Mouse (Mus musculus): Measurements from ENCODE around the gene 1110032A03Rik.

Gene 1110032A03Rik

GRCm38 (mm10) chr9:50727925-50728651, 47.2 kb downstream of the 1110032A03Rik start:
- DNase-seq: peak; percentile 90

DNA sequence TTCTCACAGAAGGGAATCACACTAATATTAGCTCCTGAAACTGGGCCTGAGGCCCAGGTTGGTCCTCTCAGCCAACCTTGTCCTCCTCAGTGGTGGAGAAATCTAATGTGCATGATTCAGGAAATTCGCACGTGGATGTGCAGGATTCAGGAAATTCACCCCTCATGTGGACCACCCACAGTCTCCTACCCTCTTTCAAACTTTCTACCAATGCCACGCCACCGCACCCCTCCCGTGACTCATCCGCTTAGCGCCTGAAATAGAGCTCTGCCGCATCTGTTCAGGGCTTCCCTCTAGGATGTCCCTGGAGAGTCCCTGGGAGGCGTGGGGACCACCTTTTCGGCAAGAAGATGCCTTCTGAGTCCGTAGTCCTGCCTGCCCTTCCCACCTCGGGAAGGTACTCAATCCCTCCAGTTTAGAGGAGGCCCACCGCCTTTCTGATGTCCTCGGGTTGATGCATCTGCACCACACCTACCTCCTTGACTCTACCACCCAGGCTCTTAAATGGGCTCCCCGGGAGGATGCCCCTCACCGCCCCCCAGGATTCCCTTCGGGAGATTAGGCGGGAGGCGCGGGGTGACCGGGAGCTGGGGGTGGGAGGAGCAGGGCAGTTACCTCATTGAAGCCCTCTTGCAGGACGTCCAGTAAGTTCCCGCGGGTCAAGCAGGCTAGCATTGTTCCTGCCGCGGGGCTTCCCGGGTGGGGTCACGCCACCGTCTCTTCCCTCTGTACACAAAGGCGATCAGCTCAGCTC, 48.0 kb downstream of the 1110032A03Rik start:
- DNase-seq: peak; percentile 68

DNA sequence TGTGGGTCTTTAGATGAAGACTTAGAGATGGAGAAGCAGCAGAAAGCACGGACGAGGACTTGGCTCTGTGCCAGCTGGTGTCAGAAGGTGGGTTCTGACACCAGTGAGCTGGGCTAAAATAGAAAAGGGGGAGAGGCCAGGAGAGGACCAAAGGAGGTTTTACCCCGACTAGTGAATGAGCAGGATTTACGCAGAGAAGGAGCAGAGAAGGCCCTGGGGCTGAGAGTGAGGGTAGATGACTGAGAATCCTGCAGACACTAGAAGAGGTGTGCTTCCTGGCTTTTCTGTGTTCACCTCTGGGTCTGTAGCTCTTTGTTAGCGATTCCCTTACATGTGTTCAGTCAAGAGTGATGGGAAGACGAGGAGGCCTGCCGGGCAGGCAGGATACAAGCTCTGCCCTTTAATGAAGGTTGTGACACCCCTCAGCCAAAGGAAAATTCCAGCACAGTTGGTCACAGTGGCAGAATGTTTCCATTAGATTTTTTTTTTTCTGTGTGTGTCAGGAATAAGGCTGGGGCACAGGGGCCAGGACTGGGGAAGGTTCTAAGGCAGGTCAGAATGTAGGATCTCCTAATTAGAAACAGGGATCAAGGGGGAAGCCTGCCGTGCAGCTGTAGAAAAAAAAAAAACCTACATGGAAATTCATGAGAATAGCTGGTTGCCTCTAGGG, 49.3 kb downstream of the 1110032A03Rik start:
- DNase-seq: no peak

- no peak for DNase-seq
Observed at GRCm38 (mm10) chr9:50724661-50725330, 50.5 kb downstream of the 1110032A03Rik start.

DNA sequence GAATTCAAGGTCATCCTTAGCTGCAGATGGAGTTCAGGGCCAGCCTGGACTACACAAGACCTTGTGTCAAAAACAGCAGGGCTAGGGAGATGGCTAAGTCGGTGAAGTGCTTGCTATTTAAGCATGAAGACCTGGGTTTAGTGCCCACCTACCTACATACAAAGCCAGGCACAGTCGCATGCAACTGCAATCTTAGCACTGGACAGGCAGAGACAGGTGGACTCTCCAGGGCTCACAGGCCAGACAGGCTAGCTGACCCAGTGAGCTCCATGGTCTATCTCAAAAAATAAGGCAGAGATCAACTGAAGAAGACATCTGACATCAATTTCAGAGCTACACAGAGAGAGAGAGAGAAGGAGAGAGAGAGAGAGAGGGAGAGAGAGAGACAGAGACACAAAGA, 51.2 kb downstream of the 1110032A03Rik start:
- DNase-seq: no peak

GRCm38 (mm10) chr9:50723406-50723805, 51.9 kb downstream of the 1110032A03Rik start:
- DNase-seq: no peak

GRCm38 (mm10) chr9:50722451-50722911, 52.8 kb downstream of the 1110032A03Rik start:
- no peak for DNase-seq

GRCm38 (mm10) chr9:50721061-50721460, 54.3 kb downstream of the 1110032A03Rik start:
- no peak for DNase-seq

DNA sequence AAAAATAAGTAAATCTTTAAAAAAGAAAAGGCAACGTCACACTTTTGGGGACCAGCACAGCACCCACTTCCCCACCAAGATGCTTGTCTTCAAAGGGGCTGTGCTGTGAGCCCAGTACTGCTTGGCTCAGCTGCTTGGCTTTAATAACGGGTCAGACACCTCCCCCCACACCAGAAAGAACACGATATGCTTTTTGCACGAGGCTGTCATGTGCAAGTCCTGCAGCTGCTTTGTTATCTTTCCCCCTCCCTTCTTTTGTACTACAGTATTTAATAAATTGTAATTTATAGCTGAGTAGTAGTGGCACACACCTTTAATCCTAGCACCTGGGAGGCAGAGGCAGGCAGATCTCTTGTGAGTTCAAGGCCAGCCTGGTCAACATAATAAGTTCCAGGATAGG, 56.4 kb downstream of the 1110032A03Rik start:
- DNase-seq: no peak

GRCm38 (mm10) chr9:50714188-50714587, 61.1 kb downstream of the 1110032A03Rik start:
- no peak for DNase-seq
